Mouse (Mus musculus) CD4-positive, CD25-positive, alpha-beta regulatory T cell, adult 4 months (primary cell): ENCODE results near the gene C6. TPM values are rescaled to one million over a fixed set of nuclear protein-coding genes. Genes with fewer than 3 reads are reported as not detected.

ENCODE experiments used
- ATAC-seq: one replicate; pipeline ENCODE4 v1.8.0; 2017
- polyA plus RNA-seq, 2 experiments: library from polyadenylated mRNA; unstranded; fragments of 100-300 nt; shearing (Covaris generic); gene quantifications; one replicate each; pipeline ENCODE4 v1.2.1; 2017

Gene C6
- under 1 TPM in 1 of 2 experiments, not detected in 1; 0.20 TPM for polyA plus RNA-seq

DNA sequence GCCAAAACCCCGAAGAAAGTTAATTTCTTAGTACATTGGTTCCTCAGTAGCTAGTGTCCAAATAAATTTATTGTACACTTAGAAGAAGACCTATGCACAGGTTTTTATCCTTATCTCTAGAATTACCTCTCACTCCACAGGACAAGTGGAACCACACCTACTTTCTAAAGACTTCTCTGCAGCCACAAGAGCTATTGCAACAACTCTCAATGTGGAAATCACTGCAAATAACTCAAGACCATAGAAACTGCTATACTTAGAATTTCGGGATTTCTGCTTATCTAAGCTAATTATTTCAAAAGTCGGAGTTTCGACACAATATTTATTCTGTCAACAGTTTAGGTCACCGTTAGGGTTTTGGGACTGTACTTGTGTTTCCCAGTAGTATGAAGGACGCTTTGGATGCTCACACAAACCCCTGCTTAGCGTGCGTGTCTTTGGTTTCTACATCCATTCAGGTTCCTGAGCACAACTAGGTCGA lies at the start of gene C6:
Gene C6, plus strand, starts transcription at position 346 of the 481 bp plus-strand sequence.
- ATAC-seq = no peak

DNA sequence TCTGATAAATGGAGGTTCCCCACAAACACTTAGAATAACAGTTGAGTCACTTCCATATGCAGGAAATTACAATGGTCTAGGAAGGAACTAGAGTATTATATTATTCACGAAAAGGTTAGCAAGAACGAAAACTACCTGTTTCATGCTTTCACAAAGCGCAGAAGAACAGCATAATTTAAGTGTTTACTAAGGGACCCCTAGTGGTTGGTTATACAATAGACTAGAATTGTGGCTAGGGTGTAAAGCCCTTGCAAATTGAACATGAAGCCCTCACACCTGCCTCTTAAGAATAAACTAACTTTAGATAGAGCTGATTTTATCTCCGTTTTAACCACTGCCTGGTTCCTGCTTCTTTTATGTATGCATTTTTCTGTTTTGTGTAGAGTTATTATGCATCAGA lies 29.4 kb upstream of the C6 start:
- ATAC-seq = no peak

DNA sequence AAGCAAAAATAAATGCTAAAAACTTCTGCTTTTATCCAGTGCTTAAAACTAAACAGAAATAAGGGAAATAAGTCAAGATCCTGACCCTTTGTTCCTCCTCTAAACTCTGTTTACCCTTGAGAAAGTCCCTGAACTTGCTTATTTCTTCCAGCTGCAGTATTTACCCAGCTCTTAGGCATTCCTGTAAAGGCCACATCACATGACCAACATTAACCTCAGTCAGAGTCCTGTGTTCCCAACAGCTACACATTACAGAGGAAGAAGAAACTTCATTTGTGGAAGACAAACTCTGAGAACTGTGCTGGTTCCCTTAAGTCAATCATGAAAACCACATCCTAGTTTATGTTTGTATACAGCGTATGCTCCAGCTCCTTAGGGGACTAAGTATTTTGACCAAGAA lies 7.2 kb downstream of the C6 start:
- no peak for ATAC-seq

DNA sequence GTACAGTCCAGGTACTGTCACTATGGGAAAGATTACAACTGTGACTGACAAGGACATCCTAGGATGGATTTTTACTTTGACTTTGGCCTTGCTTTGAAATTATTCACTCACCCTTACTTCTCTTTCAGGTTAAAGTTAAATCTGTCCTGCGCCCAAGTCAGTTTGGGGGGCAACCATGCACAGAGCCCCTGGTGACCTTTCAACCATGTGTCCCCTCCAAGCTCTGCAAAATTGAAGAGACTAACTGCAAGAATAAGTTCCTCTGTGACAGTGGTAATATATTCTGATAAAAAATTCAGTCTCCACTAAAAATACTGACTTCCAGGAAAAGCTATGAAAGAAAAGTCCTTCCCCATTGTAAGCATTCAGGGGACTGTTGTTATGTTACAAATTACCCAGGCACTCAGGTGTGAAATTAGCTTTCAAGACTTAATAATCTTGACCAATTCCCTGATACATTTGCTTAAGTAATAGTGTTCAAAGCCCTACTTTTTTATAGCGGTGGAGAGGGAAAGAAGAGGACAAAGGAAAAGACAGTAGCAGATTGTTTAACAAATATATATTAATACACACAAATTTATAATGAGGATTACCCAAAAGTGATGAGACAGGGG lies 8.1 kb downstream of the C6 start:
- no peak for ATAC-seq

DNA sequence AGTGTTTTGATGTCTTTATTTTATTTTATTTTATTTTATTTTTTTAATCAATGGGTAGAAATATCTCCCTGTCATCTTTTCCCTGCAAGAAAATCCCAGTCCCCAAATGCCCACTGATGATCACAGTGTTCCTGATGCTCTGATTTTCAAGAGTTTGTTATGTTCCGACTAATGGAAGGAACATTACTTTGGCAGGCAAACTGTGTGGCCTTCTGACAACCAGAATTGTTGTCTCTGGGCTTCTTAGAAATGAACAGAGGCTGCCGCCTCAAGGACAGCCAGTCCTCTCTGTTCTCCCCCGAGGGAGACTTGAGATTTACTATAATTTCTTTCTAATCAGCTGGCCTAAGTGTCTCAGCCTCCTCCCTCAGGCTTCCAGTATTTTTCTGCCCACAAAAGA lies 20.7 kb downstream of the C6 start:
- ATAC-seq = no peak

DNA sequence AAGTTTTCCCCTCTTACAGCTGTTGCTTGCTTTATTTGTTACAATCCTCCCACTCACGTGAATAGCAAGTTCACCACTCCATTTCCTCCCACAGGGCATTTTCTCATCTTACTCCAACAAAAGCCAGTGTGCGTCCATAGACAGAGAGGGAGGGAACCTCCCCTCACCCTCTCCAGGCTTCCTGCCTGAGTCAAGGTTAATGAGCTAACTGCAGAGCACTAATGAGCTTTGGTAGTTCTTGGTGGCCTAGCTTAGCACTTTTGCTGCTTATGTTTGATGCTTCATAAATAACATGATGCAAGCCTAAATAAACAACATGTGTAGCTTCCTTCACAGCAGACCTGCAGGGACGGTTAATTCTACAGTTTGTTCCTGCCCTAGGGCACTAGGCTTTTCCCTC lies 63.4 kb downstream of the C6 start:
- no peak for ATAC-seq

DNA sequence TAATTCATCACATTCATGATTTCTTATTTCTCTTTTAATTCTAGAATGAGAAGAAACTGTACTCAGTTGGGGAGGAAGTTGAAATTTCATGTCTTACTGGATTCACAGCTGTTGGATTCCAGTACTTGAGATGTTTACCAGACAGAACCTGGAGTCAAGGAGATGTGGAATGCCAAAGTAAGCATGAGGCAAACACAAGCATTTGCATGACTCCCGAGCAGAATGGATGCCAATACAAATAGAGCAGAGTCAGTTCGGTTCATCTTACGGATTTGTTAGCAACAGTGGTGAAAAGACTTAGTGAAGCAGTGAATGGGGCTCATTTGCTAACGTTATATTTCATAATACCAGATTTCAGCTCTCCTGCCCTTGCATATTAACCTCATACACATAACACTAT lies 69.9 kb downstream of the C6 start:
- no peak for ATAC-seq

DNA sequence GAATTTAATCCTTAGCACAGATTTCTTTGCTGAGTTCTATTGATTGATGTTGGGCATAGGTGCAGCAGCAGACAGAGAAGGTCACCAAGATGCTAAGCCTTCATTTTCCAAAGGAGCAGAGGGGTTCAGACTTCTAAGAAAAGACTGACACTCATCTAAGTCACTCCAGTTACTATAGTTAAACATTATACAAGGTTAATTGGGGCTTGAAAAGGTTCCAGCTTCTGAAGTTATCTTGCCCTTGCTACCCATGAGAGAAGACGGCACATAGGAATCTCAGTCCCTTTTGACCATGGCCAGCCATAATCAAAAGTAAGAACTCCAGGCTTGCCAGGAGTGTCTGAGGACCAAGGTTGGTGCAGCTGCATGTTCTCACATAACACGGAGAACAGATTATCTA lies 77.3 kb downstream of the C6 start:
- ATAC-seq = no peak

DNA sequence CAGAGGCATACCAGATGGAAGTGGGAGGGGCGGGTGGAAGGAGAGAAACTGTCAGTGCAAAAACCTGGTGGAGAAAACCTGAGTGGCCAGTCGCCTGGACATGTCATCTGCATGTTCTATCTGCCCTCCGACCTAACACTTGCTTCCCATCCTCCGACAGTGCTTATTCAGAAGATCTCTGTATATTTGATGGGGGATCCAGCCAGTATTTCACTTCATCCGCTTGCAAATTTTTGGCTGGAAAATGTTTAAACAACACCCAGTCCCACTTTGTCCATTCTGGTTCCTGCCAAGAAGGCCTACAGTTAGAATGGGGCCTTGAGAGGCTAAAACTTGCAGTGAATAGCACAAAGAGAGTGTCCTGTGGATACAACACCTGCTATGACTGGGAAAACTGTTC lies 81.2 kb downstream of the C6 start:
- ATAC-seq = no peak

DNA sequence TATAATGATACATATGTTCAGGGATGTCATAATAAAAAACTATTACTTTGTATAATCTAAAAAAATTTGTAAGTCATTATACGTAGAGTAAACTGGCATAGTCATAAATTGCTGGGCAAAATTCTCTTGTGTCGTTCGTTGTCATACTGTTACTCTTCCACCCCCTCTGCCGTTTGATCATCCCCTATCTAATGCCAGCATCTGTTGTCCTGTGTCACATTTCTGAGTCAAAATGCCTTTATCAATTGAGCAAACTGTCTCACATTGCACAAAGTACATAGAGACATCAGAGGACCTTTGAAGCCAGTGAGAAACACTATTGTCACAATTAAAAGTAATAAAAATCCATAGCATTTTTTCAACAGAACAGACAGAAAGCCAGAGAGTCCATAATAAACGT lies 88.0 kb downstream of the C6 start:
- ATAC-seq = no peak

DNA sequence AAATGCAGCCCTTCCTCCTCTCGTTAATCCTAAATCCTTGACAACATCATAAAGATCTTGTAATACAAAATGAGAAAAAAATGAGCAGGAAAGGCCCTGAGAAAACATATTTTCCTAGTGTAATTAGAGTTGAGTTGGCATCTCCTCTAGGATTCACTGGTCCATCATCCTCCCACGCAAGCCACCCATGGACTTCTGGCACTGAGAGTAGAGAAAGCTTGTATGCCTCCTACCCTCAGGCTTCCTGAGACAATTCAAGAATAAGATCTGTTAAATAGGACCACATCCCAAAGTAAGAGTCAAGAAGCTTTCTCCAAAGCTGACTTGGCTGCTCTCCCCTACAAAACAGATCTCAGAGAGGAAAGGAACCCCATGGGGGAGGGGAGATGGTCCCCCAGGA lies 88.7 kb downstream of the C6 start:
- no peak for ATAC-seq

DNA sequence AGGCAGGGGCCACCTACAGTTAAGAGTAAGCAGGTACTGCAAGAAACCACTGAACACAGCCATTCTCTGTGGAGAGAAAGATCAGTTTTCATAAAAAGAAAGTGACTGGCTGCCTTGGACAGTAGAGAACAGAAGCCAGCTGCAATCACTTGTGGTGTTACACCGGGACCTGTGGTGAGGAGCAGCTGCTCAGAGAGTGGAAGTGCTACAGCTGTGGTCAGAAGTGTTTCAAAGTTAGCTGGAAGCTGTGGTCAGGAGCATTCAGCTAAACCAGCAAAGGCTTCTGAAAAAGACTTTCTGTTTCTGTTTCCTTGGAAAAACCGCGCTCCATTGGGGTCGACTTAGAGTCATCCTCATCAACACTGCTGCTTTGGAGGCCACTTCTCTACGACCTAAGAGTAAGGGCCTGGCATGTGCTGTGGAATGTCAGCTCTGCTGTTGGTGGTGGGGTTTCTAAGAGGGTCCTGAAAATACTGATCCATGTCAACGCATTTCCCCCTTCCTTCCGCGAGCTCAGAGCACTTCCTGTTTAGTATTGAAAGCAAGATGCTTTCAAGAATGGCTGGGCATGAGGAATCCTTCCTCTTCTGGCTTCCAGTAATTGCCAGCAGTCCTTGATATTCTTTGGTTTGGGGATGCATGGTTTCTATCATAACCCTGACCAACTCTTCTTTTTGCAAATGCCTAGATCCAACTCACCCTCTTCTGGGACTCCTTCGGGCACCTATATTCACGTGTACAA lies 89.9 kb downstream of the C6 start:
- ATAC-seq = no peak

DNA sequence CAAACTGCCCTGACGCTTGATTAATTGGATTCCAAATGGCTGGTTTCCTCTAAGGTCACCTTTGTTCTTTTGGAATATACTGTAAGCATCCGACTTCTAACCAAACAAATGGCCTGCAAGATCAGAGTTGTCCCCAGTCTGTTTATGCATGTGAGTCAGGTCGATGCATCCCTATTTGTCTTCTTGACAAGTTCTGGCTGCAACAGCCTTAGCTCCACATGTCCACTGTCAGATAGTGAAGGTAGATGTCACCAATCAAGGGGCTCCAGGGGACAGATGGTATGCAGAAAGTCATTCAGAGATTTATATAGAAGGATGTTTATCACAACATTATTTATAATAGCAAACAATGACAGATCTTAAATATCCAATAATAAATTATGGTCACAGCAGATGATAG lies 91.5 kb downstream of the C6 start:
- ATAC-seq = no peak

DNA sequence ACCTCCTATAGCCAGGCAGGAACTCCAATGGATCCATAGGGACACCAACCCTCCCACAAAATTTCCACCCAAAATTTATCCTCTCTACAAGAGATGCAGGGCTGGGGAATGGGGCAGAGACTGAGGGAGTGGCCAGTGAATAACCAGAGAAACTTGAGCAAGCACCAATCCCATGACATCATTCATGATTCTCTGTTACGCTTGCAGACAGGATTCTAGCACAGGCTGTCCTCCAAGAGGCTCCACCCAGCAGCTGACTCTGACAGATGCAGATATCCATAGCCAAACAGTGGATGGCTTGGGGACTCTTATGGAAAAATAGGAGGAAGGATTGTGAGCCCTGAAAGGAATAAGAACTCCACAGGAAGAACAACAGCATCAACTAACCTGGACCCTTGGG lies 94.2 kb downstream of the C6 start:
- no peak for ATAC-seq

DNA sequence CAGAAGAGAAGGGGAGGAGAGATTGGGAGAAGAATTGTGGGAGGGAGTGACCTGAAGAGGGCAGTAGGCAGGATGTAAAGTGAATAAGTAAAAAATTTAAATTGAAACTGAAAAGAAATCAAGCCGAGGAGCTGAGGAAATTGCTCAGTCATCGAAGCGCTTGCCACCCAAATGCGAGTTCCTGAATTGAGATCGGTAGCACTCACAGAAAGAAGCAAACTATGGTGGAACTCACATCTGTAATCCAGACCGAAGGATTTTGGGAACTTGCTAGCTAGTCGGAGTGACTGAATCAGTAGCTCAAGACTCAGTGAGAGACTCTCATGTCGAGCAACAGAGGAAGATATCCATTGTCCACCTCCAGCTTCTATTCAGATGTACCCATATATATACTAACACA lies 94.8 kb downstream of the C6 start:
- no peak for ATAC-seq

DNA sequence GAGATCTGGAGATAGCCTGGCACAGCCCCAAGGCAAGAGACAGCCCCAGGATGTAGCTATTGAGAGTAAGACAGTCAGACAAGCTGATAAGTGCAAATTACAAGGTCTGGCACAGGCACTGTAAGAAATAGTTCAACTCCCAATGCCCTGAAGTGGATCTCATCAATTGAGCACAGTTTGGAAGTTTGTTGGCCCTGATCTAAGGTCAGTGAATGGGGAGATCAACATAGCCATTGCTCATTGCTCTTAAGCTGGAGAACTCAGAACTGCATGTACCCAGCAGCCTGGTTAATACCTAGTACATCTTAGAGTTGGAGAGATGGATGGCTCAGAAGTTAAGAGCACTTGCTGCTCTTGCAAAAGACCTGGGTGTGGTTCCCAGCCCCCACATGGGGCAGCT lies 100.8 kb downstream of the C6 start:
- ATAC-seq = no peak

DNA sequence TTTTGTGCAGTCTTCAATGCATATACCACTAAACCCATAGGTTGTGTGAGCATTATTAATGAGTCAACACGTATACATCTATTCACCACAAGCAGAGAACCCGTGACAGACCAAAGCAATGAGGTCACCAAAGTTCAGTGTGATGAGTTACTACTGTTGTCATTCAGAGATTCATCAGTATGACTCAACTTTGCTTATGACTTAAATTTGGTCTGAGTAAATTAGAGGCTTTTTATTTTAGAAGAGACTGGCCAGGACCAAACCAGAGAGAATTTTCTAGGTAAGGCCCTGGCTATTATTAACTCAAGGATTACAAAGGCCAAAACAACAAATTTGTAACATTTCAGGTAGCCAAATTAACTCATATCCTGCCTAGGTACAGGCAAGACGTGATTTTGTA lies 109.4 kb downstream of the C6 start:
- ATAC-seq = no peak

DNA sequence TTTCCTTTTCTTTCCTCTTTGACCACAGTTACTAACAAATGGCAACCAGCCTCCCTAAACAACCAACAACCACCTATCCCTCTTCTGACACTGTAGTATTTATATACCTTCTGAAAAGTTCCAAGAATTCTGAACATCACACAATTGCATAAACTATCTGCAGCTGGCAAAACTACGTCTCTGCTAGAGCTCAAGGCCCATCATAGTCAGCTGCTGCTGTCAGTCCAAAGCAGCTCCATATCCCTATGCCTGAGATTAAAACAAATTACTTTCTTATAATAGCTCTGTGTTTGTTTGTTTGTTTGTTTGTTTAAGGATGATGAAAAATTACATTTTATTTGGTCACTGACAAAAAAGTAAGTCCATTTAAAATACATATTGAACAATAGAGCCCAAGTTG lies 123.0 kb downstream of the C6 start:
- ATAC-seq = no peak

Other genes with a start within 250 kb of the C6 start
- not detected for gene Mroh2b, start 171.6 kb downstream of the C6 start, polyA plus RNA-seq